Mouse (Mus musculus): ENCODE measurements at regions not wholly inside any gene's neighbourhood (a gene's known extent, or its start where the extent isn't known, plus 50 kb on each side); places are given as distances from the start of the nearest gene placed in this dataset.

DNA sequence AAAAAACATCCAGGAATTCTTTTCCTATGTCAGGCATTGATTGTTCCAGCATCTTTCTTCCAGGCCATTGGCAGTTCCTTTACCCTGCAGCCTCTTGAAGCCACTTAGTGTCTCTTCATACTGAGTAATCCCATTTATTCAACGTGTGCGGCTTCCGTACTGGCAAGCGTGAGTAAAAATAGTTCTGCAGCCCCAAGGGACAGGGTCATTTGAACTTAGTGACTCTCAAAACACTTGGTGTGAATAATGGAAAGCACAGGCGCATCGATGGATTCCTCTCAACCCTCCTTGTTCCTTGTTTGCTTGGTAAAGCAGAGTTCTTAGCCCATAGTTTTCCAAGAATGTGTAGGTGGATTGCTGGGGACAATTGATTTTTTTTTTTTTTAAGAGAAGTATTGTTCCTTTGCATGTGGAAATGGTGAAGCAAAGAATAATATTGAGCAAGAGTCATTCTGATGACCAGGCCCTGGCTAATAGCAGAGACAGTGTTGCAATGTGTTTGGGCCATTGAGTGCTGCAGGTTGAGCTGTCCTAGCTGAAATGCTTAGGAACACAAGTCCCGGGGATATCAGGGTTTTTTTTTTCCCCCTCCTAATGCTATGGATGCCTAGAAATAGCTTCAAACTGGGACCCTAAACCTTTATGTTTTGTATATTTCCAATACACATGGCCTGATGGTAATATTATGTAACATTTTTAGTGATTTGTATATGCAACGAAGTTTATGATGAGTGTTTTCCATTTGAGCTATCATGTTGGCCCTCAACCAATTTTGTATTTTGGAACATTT, 1294.1 kb upstream of the A1bg start:
- peak; percentile 55 to 71 for DNase-seq

DNA sequence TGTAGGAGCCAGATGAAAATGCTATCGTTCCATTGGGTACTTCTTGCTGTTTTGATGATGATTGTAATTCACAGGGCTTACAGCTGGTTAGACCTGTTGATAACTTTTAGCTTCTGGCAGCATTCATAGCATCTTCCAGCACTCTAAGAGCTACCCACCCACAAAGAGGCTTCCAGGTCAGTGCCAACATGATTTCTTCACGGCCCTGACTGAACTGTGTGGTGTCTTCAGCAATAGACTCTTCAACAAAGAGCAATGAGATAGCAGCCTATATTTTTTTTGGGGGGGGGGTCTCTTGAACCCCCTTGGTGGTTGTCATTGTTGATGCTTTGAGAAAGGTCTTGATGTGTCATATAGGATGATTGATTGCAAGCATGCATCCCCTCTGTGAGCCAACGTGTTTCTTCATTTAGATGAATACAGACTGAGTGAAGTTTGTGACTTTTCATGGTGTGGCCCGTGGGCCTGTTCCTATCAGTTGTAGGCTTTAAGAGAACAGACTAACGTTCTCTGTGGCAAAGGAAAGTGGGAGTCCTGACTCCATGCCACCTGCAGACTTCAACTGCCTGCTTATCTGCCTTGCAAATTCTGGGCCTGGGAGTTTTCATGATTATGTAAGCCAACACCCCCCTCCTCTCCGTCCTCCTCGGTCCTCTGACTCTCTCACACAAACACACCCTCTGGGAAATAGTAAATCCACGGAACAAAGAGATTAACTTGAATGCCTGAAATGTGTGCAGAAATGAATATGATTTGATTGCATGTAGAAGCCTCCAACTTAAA, 1293.0 kb upstream of the A1bg start:
- no peak for DNase-seq

DNA sequence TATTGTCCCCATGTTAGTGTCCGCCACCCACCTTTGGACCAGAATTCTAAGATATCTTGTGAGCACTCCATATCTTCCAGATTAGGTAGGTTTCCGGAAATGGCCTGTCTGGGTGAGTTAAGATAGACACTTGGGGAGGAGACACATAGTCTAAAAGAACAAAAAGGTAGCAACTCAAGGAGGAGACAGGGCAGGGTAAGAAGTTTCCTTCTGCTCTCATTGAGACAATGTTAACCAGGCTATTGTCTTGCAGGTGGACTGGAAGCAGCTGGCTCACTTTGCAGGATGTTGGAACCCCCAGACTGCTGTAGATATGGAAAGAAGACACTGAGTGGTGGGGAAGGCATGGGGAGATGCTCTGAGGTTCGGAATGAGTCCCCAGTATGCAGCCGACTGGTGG, 1291.5 kb upstream of the A1bg start:
- DNase-seq, result no peak

DNA sequence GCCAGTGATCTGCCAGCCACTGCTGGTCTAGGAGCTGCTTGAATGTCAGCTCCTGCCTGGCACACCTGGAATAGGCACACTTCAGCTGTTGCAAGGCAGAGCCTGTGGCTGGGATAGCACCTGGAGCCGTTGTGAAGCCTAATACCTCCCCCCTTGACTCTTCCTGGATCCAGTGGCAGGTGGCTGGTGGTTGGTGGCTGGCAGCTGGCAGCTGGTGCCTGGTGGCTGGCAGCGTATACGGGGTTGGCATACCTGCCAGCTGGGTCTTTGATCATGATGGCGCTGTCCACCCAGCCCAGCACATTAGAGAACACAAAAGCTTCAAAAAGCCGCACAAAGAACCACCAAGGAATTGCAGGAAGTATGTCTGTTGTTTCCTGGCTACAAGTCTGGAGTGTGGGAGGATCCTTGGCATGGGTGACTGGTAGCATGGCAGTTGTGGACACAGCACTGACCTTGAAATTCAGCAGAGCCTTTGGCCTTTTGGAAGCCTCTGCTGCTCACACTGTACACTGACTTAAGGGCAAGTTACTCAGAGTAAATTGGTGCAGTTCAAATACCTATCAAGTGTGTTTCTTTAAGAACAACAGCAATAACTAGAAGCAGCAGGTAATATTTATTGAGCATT, 1289.6 kb upstream of the A1bg start:
- peak; percentile 33 to 34 for DNase-seq

DNA sequence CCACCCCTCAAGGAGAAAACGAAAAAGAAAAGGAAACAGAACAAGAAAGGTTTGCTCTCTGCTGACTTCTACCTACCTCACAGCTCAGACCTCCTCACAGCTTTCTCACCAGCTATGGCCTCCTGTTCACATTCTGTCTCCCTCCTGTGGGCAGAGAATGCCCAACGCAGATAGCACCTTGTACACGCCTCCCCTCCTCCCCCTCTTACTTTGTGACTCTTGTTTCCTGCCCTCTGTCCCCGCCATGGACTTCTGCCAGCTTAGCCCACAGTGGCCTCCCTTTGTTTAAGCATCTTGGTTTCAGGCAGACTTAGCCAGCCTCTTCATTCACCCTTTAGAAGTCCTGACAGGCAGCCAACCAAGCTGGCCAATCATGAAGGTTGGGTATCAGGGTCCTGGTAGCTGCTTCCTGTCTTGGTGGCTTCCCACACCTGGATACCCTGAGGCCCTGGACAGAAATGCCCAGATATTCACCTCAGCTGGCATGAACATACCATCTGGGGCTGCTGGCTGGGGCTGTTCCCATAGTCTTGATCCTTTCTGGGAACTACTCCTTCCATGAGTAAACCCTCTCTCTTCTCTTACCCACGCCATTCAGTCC, 1287.2 kb upstream of the A1bg start:
- DNase-seq, result no peak

DNA sequence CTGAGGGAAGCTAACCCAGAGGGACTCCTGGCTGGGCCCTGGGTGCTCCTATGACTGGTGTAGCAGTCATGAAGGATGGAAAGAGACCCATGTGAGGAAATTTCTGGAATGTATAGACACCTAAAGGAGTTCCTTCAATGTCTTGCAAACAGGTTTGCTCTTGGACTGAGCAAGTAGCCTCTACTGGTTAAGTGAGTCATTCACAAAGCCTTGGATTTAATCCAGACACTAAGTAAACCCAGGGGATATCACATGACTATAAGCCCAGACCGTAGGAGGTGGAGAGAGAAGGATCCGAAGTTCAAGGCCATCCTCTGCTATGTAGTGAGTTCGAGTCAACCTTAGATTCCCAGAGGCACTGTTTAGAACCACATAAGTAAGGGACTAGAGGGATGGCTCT, 1286.5 kb upstream of the A1bg start:
- no peak for DNase-seq

DNA sequence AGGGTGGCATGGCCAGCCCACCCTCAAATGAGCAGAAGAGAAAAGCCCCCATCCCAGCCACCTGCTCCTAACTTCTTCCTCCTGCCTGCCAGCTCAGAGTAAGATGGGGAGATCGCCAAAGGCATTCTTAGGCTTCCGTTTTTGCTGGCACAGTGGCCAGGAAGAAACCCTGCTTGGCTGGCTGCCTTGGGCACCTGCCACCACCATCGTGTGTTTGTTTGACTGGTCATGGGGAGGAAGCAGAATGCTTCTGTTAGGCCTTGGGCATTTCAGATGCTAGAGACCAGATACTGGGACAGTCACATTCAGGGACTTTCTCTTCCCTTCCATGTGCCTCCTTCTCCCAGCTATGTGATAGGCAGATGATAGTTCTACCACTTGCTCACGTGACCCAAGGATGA, 1283.7 kb upstream of the A1bg start:
- peak; percentile 22 to 36 for DNase-seq

DNA sequence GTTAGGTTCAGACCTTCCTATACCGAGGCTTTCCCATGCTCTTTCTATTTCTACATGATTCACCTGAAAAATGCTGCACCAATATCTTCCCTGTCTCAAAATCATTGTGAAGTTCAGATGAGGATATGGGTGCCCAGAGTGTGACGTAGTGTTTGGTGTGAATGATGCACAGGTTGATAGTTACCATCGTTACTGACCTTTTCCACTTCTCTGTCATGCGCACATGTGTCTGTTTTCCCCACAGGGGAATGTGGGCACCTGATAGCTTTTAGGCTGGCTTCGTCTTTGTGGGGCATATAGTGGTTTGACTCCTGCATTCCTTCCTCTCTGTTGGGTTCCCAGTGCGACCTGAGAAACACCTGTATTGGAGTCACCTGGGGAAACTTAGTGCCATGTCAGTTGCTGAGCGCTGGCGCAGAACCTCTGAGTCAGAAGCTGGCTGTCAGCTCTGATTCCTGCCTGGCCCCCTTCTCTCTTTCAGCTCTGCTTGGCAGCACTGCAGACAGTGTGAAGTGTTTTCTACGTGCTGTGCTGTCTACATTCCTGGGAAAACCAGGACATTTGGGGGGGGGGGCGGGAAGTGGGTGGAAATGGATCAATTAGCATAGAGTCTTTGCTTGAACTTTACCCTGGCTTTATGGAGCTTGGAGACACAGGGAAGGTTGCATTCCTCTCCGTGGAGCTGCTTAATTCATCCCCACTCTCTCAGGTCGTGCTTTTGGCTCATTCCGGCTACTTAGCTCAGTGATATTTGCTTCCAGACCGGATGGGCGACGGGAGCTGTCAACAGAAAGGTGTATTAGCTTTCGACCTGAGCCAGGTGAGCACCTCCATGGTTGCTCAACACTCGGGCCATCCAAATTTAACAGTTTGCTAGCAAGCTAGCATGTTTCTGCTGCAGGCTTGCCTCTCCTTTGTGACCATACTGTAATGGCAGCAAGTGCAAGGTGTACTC, 1281.4 kb upstream of the A1bg start:
- no peak for DNase-seq

DNA sequence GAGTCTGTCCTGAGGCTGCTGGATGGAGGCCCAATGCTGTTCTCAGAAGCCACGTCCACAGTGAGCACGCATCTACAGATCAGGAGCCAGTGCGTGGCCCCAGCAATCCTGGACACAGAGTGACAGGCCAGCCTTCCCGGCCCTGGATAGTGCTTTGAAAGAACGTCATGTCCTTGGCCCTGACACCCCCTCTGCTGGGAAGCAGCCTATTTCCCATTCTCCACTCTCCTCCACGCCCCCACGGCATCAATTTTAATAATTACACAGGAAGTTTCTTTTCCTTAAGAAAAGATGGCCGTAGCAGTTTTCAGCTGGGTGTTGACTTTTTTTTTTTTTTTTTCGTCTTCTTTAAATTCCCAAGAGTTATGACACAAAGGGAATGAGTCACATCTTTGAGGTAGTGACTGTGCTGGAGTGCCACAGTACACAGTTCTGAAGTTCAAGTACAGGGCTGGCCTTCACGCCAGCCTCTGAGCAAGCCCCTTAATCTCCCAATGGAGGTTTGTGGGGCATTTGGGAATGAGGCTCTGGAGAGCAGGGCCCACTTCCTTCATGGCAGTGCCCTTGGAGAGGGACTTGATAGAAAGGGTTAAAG, 1280.1 kb upstream of the A1bg start:
- DNase-seq, result peak; percentile 64 to 76

DNA sequence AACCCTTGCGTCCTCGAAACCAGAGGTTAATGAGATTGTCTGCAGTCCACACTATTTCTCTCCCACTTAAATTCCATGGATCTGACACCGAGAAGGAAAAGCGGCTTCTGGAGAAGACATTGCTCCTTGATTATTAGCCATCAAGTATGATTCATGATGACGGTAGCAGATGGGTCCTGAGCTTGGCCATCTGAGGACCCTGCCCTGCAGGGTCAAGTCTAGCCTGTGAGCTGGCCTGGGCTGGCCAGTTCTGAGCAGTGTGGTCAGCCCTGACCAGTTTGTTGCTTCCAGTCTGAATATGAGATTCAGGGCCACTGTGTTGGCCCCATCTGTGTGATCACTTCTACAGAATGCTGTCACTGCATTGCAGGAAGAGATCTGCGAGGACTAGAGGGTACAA, 1275.9 kb upstream of the A1bg start:
- DNase-seq, result no peak

DNA sequence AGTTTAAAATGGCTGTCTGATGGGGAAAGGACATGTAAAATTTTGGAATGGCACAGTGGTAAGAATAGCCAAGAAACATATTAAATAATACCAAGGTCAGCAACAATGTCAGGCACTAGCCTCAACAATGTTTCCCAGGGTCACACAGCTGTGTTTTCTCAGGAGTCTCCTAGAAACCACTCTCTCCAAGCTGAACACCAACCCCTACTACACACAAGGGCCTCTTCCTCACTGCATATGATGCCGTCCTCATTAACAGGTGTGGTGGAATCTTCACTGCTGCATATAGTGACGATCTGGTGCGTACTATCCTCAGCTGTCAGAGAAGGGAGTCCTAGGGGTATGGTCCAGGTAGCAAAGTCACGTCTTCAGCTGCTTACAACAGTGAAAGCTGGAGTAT, 1275.4 kb upstream of the A1bg start:
- no peak for DNase-seq

DNA sequence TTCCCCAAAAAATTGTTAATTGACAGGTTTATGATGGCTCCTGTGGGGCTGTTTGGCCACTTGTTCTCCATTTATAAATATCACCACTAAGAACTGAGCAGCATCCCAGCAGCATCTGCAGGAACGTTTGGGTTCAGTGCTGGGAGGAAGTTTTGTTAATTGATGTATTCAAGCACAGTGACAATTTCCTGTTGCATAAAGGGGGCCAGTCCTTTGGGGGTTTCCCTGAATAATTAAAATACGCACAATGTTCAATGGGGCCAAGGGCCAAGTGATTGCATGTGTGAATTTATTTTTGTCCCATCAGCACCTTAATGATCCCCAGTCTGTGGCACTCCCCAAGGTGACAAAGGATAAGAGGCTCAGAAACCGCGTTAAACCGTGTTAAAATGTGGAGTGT, 1272.6 kb upstream of the A1bg start:
- DNase-seq, result no peak

DNA sequence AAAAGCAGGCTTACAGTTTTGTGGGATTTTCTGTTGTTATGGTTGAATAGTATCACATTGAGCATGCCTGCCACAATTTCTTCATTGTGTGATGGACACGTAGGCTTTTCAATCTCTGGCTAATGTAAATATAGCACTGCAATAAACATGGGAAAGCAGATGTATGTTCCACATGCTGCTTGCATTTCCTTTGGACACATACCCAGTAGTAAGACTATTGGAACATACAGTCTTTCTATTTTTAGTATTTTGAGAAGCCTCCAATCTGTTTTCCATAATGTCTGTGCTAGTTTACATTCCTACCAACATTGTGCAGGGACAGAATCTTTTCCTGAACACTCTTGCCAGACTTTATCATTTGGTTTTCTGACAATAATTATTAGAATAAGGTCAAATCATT, 1269.9 kb upstream of the A1bg start:
- no peak for DNase-seq

DNA sequence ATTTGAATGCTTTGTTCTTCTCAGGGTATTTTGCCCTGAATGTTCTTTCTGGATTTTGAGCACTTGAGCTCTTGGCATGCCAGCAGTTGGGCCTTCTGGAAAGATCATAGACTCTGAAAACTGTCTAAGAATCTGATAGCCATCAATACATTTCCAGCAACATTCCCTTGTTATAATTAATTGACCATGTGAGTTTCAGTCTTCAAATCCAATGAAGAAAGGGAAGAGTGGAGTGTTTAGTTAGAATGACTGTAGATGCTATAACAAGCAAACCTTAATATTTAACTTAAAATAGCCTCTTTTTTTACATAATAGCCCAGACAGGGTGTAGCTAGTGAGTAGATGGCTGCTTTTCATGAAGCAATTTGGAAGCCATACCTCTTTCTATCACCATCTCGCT, 1268.8 kb upstream of the A1bg start:
- DNase-seq, result no peak

DNA sequence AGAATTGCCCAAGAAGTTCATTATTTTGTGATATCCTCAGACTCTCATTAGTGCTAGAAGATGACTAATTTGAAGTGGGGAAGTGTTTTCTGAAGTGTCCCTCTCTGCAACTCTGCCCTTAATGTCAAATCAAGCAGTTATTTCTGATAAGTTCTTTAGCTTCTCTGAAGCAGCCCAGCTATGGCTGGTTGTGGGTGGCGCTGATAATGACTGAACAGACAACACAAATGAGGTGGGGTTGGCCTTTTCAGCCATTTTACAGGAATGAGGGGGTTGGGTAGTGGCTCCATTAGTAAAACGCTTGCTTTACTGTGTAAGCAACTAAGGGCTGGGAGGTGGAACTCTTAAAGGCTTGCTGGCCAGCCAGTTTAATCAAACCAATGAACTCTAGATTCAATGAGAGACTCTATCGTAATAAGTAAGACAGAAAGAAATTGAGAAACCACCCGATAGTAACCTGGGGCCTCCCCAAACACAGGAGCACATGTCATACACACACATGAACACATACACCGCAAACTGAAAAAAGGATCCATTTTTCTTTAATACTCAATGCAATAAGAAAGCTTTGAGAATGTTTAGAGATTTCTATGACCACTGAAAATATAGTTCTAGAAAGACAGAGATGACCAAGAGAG, 1268.3 kb upstream of the A1bg start:
- no peak for DNase-seq

DNA sequence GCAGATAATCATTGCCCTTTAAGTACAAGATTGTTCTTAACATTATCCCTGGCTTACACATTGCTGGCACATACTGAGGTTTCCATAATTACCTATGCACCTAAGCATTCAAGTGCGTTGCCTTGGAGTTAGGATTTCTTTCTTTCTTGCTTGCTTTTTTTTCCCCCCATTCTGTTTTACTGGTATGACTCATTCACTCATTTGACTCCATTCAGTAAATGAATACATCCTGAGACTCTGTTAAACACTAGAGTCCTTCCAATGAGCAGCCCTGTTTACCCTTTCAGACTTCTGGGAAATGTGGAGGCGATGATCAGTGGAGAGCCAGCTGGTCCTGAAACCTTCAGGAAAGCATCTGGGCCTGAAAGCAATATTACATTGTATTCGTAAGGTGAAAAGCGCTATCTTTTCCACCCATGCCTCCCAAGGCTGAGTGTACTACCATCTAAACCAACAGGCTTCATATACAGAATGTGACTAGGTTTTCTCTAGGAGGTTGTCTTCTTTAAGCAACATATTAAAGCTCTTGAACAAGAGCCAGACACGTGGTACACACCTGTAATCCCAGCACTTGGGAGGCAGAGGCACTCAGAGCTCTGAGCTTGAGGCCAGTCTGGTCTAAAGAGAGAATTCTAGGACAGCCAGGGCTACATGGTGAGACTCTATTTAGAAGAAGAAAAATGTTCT, 1267.6 kb upstream of the A1bg start:
- no peak for DNase-seq

DNA sequence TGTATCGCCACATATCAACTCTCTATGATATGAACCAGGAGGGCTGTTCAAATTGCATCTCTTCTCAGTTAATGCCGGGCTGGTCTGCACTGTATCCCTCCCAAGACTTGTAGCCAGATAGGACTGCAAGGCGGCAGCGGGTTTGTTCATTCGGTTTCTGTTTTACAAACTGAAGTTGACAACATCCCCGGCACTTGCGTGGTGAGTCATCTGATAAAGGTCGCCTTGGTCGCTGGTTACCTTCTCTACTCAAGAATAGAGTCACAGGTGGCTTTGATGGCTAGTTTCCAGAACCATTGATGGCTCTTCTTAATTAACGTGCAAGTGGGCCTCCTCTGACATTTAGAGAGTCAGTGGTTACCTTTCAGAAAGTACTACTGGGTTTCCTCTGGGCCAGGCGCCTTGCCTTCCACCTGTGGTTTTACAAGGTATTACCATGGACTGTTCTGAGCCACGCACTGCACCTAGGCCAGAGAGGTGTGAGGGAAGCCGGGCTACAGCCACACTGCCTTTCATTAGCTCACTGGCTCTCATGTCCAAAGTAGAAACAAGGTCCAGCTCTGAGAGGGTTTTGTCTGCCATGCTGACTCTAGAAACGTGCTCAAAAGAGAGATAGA, 1266.9 kb upstream of the A1bg start:
- DNase-seq, result no peak

DNA sequence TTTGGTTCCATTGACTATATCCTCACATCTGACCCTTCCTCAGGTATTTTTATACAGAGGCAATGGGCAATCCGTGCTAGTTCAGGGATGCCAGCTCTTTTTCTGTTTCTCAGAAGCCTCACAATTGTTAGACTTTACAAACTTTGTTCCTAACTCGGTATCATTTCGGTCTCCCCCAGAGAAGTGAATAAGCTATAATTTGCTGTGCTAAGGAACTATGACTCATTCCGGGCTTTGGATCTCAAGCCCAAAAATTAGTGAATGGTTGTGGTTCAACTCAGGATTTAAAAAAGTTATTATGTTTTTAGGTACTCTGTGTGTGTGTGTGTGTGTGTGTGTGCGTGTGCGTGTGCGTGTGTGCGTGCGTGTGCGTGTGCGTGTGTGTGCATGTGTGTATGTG, 1263.7 kb upstream of the A1bg start:
- no peak for DNase-seq

DNA sequence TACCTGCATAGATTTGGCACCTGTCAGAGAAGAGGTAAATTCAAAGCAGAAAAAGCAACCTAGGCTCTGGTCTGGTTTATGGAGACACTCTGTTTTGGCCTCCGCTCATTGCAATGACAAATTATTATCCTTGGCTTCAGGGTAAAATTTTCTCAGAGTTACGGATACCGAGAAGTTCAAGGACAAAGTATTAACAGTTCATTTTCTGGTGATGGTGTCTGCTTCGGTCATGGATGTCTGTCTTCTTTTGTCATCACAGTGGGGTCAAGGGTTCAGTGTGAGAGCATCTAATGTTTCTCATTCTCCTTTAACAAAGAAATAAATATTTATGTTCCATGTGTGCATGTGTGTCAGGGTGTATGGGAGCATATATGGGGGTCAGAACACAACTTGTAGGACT, 1261.0 kb upstream of the A1bg start:
- no peak for DNase-seq

DNA sequence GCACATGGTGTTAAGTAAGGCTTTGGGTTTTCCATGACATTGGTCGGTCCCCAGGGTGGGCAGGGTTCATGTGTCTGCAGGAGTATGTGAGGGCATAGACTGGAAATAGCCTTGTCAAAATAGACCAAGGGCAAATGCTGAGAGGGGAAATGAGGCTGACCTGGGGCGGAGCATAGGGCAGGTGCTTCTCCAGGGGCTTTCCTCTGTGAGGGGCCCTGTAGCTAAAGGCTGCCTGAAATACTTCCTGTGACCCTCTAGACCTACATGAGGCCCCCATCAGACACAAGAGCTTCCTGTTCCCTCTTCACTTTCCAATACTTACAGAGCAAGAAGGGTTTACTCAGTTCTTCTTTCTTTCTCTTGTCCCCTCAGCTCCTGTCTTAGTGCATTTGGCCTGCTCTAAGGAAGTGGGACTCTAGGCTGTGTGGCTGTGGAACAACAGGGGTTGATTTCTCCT, 1258.7 kb upstream of the A1bg start:
- no peak for DNase-seq

All from heart, adult 18-20 months (tissue).